Mouse (Mus musculus) embryonic facial prominence, embryonic 11.5 days (tissue): ENCODE measurements around the gene Slco2b1. TPM values are rescaled to one million over a fixed set of nuclear protein-coding genes. Genes with fewer than 3 reads are reported as not detected.
"Not testable (repeated sequence)": the region's sequence is repeated elsewhere in the genome, so short reads cannot be mapped to it uniquely, and the experiment has no call there.

Source experiments
- ATAC-seq: fragments of 200-750 bp; cut with Nextera tagmentation; replicated peaks from 2 replicates; pipeline ENCODE4 v1.8.0; 2017; ENCODE audit warnings: low read depth; ENCODE audit not compliant: insufficient number of reproducible peaks, low FRiP score, low TSS enrichment
- DNase-seq: peaks from one replicate; pipeline ENCODE4 v3.0.0-alpha.2; 2015; ENCODE audit warnings: low spot score
- H3K27ac ChIP-seq: fragments of 300-500 bp; sonication (generic); replicated peaks from 2 replicates; pipeline ENCODE4 v1.5.1; 2014; ENCODE audit warnings: mild to moderate bottlenecking, low read depth, low read length, control low read depth
- H3K27me3 ChIP-seq: fragments of 300-500 bp; sonication (generic); 2 replicates; pipeline ENCODE4 v1.6.1; 2014; ENCODE audit warnings: mild to moderate bottlenecking, low read length, moderate library complexity, mixed read lengths; ENCODE audit not compliant: control insufficient read depth, insufficient read depth
- H3K36me3 ChIP-seq: fragments of 300-500 bp; sonication (generic); replicated peaks from 2 replicates; pipeline ENCODE4 v1.6.1; 2014; ENCODE audit warnings: low read depth, mild to moderate bottlenecking, low read length, moderate library complexity, mixed read lengths; ENCODE audit not compliant: control insufficient read depth, insufficient read depth
- H3K4me1 ChIP-seq: fragments of 300-500 bp; sonication (generic); 2 replicates; pipeline ENCODE4 v1.6.1; 2014; ENCODE audit warnings: low read length, mixed read lengths; ENCODE audit not compliant: control insufficient read depth, insufficient read depth
- H3K4me2 ChIP-seq: fragments of 300-500 bp; sonication (generic); 2 replicates; pipeline ENCODE4 v1.6.1; 2014; ENCODE audit warnings: low read depth, mild to moderate bottlenecking, control low read depth, low read length, moderate library complexity
- H3K4me3 ChIP-seq: fragments of 300-500 bp; sonication (generic); 2 replicates; pipeline ENCODE4 v1.5.1; 2014; ENCODE audit warnings: low read depth, low read length, control low read depth
- H3K9ac ChIP-seq: fragments of 300-500 bp; sonication (generic); replicated peaks from 2 replicates; pipeline ENCODE4 v1.6.1; 2014; ENCODE audit warnings: mild to moderate bottlenecking, control low read depth, low read length
- H3K9me3 ChIP-seq: fragments of 300-500 bp; sonication (generic); replicated peaks from 2 replicates; pipeline ENCODE4 v1.6.1; 2016; ENCODE audit warnings: mild to moderate bottlenecking, low read length, inconsistent platforms, mixed read lengths; ENCODE audit not compliant: control insufficient read depth
- WGBS: fragments of 180-500 bp; shearing (Covaris S2); extraction: QIAGEN DNeasy Blood & Tissue Kit; methylation state at CpG from one replicate; pipeline ENCODE4 v1.1.7; 2014; 5-methylcytosine and 5-hydroxymethylcytosine counted together
- polyA plus RNA-seq: library from polyadenylated mRNA; unstranded; fragments of >200 nt; fragmentation: Nextera tagmentation; extraction: Ambion mirVana; gene quantifications from 2 replicates; pipeline ENCODE4 v1.2.1, GENCODE M21; 2014

Slco2b1 gene
- polyA plus RNA-seq, 1 experiment from 2014 or later: 1.4 TPM

GRCm38 (mm10) chr7:99700641-99701040 lies 10.5 kb downstream of the Slco2b1 start:
- Histone ChIP-seq H3K4me1 (no peaks in the 10 kb centered on the region), H3K9ac (no peak overlapping the region), H3K27ac (no peak overlapping the region), H3K36me3 (no peaks in the 10 kb centered on the region), H3K4me3 (no peak overlapping the region), H3K4me2 (no peak overlapping the region), H3K9me3 (no peaks in the 10 kb centered on the region), H3K27me3 (no peaks in the 10 kb centered on the region)
- ATAC-seq (no peak), DNase-seq (no peak)
- WGBS: 79% methylated on average over 4 of the region's 4 CpGs

- H3K9ac ChIP-seq: no peak overlapping the region
- H3K27me3 ChIP-seq: no peaks in the 10 kb centered on the region
- no peak overlapping the region for H3K27ac ChIP-seq
- no peaks in the 10 kb centered on the region for H3K9me3 ChIP-seq
- no peak overlapping the region for H3K4me3 ChIP-seq
- WGBS: 74% methylated on average over 3 of the region's 3 CpGs
- ATAC-seq: no peak
- H3K4me2 ChIP-seq: no peak overlapping the region
- no peaks in the 10 kb centered on the region for H3K4me1 ChIP-seq
- no peaks in the 10 kb centered on the region for H3K36me3 ChIP-seq
- no peak for DNase-seq
Observed at GRCm38 (mm10) chr7:99699709-99700151, 11.4 kb downstream of the Slco2b1 start.

- no peaks in the 10 kb centered on the region for H3K36me3 ChIP-seq
- ATAC-seq (no peak), DNase-seq (no peak)
- no peak overlapping the region for H3K27ac ChIP-seq
- H3K9me3 ChIP-seq: no peaks in the 10 kb centered on the region
- no peaks in the 10 kb centered on the region for H3K4me1 ChIP-seq
- no peak overlapping the region for H3K4me2 ChIP-seq
- H3K27me3 ChIP-seq: no peaks in the 10 kb centered on the region
- H3K9ac ChIP-seq: no peak overlapping the region
- H3K4me3 ChIP-seq: no peak overlapping the region
- WGBS: 46% methylated on average over 3 of the region's 3 CpGs
Observed at GRCm38 (mm10) chr7:99699106-99699505, 12.0 kb downstream of the Slco2b1 start.

GRCm38 (mm10) chr7:99698576-99698975 lies 12.6 kb downstream of the Slco2b1 start:
- H3K9ac ChIP-seq: no peak overlapping the region
- H3K27ac ChIP-seq: no peak overlapping the region
- no peak for ATAC-seq
- H3K9me3 ChIP-seq: no peaks in the 10 kb centered on the region
- H3K4me3 ChIP-seq: no peak overlapping the region
- no peak overlapping the region for H3K4me2 ChIP-seq
- no peaks in the 10 kb centered on the region for H3K36me3 ChIP-seq
- DNase-seq: no peak
- no peaks in the 10 kb centered on the region for H3K4me1 ChIP-seq
- whole genome bisulfite sequencing: 89% methylated on average over 3 of the region's 3 CpGs
- no peaks in the 10 kb centered on the region for H3K27me3 ChIP-seq

GRCm38 (mm10) chr7:99695471-99696057 lies 15.6 kb downstream of the Slco2b1 start:
- WGBS: 80% methylated on average over 8 of the region's 8 CpGs
- DNase-seq (no peak), ATAC-seq (no peak)
- Histone ChIP-seq H3K9me3 (no peaks in the 10 kb centered on the region), H3K36me3 (no peaks in the 10 kb centered on the region), H3K27ac (no peak overlapping the region), H3K9ac (no peak overlapping the region), H3K4me3 (no peak overlapping the region), H3K4me1 (no peaks in the 10 kb centered on the region), H3K4me2 (no peak overlapping the region), H3K27me3 (no peaks in the 10 kb centered on the region)

GRCm38 (mm10) chr7:99694424-99694823 lies 16.7 kb downstream of the Slco2b1 start:
- H3K4me1 ChIP-seq, DNase-seq, H3K9me3 ChIP-seq, H3K27me3 ChIP-seq, H3K9ac ChIP-seq, H3K36me3 ChIP-seq, H3K27ac ChIP-seq, H3K4me3 ChIP-seq, H3K4me2 ChIP-seq, ATAC-seq: not testable (repeated sequence)
- WGBS: 79% methylated on average over 5 of the region's 5 CpGs

- Histone ChIP-seq H3K27ac (no peak overlapping the region), H3K9me3 (no peaks in the 10 kb centered on the region), H3K9ac (no peak overlapping the region), H3K4me1 (no peaks in the 10 kb centered on the region), H3K36me3 (no peaks in the 10 kb centered on the region), H3K4me2 (no peak overlapping the region), H3K4me3 (no peak overlapping the region), H3K27me3 (no peaks in the 10 kb centered on the region)
- ATAC-seq: no peak
- no peak for DNase-seq
- 95% methylated on average over 3 of the region's 3 CpGs for WGBS
Observed at GRCm38 (mm10) chr7:99693976-99694375, 17.2 kb downstream of the Slco2b1 start.

GRCm38 (mm10) chr7:99693387-99693786 lies 17.8 kb downstream of the Slco2b1 start:
- DNase-seq (no peak), ATAC-seq (no peak)
- H3K4me1 ChIP-seq: no peaks in the 10 kb centered on the region
- no peak overlapping the region for H3K27ac ChIP-seq
- H3K9me3 ChIP-seq: no peaks in the 10 kb centered on the region
- H3K4me3 ChIP-seq: no peak overlapping the region
- H3K4me2 ChIP-seq: no peak overlapping the region
- no peaks in the 10 kb centered on the region for H3K27me3 ChIP-seq
- WGBS: 91% methylated on average over 3 of the region's 3 CpGs
- no peak overlapping the region for H3K9ac ChIP-seq
- H3K36me3 ChIP-seq: no peaks in the 10 kb centered on the region
